ENCODE assay signal across 17 mouse cellular contexts in genomic region chr3:31281116-31281515, GRCm38 (mm10). TPM values are rescaled to one million over a fixed set of nuclear protein-coding genes. Genes with fewer than 3 reads are reported as not detected.
"Had no signal": no experiment of that assay in that cellular context is flagged by ENCODE, and none has a peak within 500 bp of the region (broad histone marks: within the 10 kb centered on the region; RNA-seq: fewer than 3 reads in every experiment).

No protein-coding gene starts in this region.

- H3K27ac ChIP-seq: lung, embryonic 15.5 days; macrophage; midbrain, embryonic 13.5 days; midbrain, embryonic 15.5 days; neural tube, embryonic 12.5 days; stomach, embryonic 15.5 days; stomach, postnatal 0 days had no signal

- DNase-seq: lung, adult 2 months; lung, postnatal 14 days; lung, postnatal 36 days; right cerebral cortex, postnatal 14 days; thymus, adult 2 months; thymus, postnatal 25 days; thymus, postnatal 4 days had no signal

- H3K4me3 ChIP-seq: lung, embryonic 15.5 days; megakaryocyte, embryonic 14.5 days; midbrain, embryonic 13.5 days; midbrain, embryonic 15.5 days; neural tube, embryonic 12.5 days; stomach, embryonic 15.5 days had no signal

RNA-seq across cellular contexts. Expression of gene Slc7a14, which starts 29.1 kb away (rescaled TPM):
- total RNA-seq: monocyte, adult 5-6 weeks; neutrophil, adult 5-6 weeks had no signal
